Mouse (Mus musculus) small intestine, adult 2 months (tissue): ENCODE results near the gene Syn2.

Experiments
- CTCF ChIP-seq: fragments of 200-500 bp; IDR thresholded peaks from 2 replicates; pipeline ENCODE4 v1.5.1; 2012; ENCODE audit warnings: low read depth, mild to moderate bottlenecking, control low read depth, inconsistent platforms, low read length, moderate library complexity, mixed read lengths; ENCODE audit not compliant: insufficient replicate concordance, insufficient read length; ENCODE audit errors: extremely low read depth
- POLR2A ChIP-seq: fragments of 200-500 bp; IDR thresholded peaks from 2 replicates; pipeline ENCODE4 v1.6.1; 2012; ENCODE audit warnings: low read depth, mild to moderate bottlenecking, control low read depth, inconsistent platforms, low read length, moderate library complexity

- TF ChIP-seq POLR2A = no peak
- TF ChIP-seq CTCF = no peak
These were observed 125.8 kb downstream of the Syn2 start for GRCm38 (mm10) chr6:115260507-115260906.
